Comparison of ENCODE assay signal across 8 mouse cellular contexts in the genomic region with DNA sequence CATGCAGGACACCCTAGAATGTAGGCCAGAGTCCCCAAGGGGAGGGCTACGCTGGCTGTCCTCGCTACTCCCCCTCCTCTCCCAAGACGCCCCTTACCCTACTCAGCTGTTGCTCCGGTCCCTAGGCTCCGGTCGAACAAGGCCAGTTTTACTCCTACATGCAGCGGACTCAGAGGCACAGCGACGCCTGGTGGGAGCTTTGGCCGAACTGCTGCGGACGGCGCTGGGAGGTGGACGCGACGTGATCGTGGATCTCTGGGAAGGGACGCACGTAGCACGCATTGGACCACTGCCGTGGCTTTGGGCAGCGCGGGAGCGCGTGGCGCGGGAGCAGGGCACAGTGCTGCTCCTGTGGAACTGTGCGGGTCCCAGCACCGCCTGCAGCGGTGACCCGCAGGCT. TPM values are rescaled to one million over a fixed set of nuclear protein-coding genes. Genes with fewer than 3 reads are reported as not detected.
DNase-seq lines count a peak whose midpoint lies in the region; ATAC-seq lines count a peak whose summit lies in the region.

No protein-coding gene starts in this region.

- intact Hi-C loops in left cerebral cortex, postnatal 36 days (cut with DNase I) = no loop called here

- DNase-seq in adrenal gland, adult 2 months = peak; percentile 85
- peak; percentile 85 for DNase-seq in gastrocnemius, postnatal 10 days
- DNase-seq in hindlimb bud, embryonic 11.5 days (ENCODE audit: extremely low spot score, low read depth, low spot score) = peak; percentile 28
- DNase-seq in left cerebral cortex, postnatal 36 days (ENCODE audit: low spot score in 2 of 2) = peak; percentile 76
- peak; percentile 78 for DNase-seq in right cerebral cortex, postnatal 14 days
- peak; percentile 67 for DNase-seq in yolk sac, embryonic 10.5 days (ENCODE audit: low spot score)

- ATAC-seq in common myeloid progenitor, adult 5-6 weeks (replicated peaks; ENCODE audit: low read depth, poor library complexity, severe bottlenecking) = peak; percentile 75
- peak; percentile 62 for ATAC-seq in megakaryocyte-erythroid progenitor cell, adult 5-6 weeks (replicated peaks; ENCODE audit: low FRiP score, low TSS enrichment, poor library complexity, severe bottlenecking)

RNA-seq across cellular contexts. Expression of gene Il17rc, which starts 1.8 kb away (rescaled TPM):
- total RNA-seq in adrenal gland, adult 2 months (2021) = 10 to 100 TPM; 17.0 to 22.0 TPM
- 90.8 and 103 TPM in 2 replicates for polyA plus RNA-seq in adrenal gland, adult 2 months (2012; rRNA removed)
- total RNA-seq in common myeloid progenitor, adult 5-6 weeks (2017) = 0.09 and 0.44 TPM in 2 replicates
- total RNA-seq in gastrocnemius, postnatal 10 days (2021) = 1 to 10 TPM; 5.9 to 9.1 TPM
- 1 to 10 TPM; 4.7 to 5.3 TPM for total RNA-seq in left cerebral cortex, postnatal 36 days (2021)
- not detected in 2 replicates for total RNA-seq in megakaryocyte-erythroid progenitor cell, adult 5-6 weeks (2014; fragmentation: Nextera tagmentation)
- total RNA-seq in megakaryocyte-erythroid progenitor cell, adult 5-6 weeks (2017) = not detected in 2 replicates

RNA-seq across cellular contexts. Expression of gene Il17re, which starts 11.1 kb away (rescaled TPM):
- 1 to 10 TPM; 1.1 to 1.9 TPM for total RNA-seq in adrenal gland, adult 2 months (2021)
- 4.0 TPM in 2 replicates for polyA plus RNA-seq in adrenal gland, adult 2 months (2012; rRNA removed)
- total RNA-seq in common myeloid progenitor, adult 5-6 weeks (2017) = 1.6 and 2.6 TPM in 2 replicates
- under 1 TPM; 0.45 to 0.61 TPM for total RNA-seq in gastrocnemius, postnatal 10 days (2021)
- under 1 TPM; 0.54 to 0.57 TPM for total RNA-seq in left cerebral cortex, postnatal 36 days (2021)
- 0.45 TPM in 1 of 2 replicates, not detected in the other for total RNA-seq in megakaryocyte-erythroid progenitor cell, adult 5-6 weeks (2014; fragmentation: Nextera tagmentation)
- not detected in 2 replicates for total RNA-seq in megakaryocyte-erythroid progenitor cell, adult 5-6 weeks (2017)

RNA-seq across cellular contexts. Expression of gene Creld1, which starts 13.7 kb away (rescaled TPM):
- 10 to 100 TPM; 44.7 to 58.5 TPM for total RNA-seq in adrenal gland, adult 2 months (2021)
- polyA plus RNA-seq in adrenal gland, adult 2 months (2012; rRNA removed) = 30.0 and 31.1 TPM in 2 replicates
- 4.1 and 9.4 TPM in 2 replicates for total RNA-seq in common myeloid progenitor, adult 5-6 weeks (2017)
- total RNA-seq in gastrocnemius, postnatal 10 days (2021) = 10 to 100 TPM; 33.8 to 39.8 TPM
- total RNA-seq in left cerebral cortex, postnatal 36 days (2021) = 100 to 1,000 TPM; 102 to 119 TPM
- 8.0 and 8.8 TPM in 2 replicates for total RNA-seq in megakaryocyte-erythroid progenitor cell, adult 5-6 weeks (2014; fragmentation: Nextera tagmentation)
- 1.6 and 6.1 TPM in 2 replicates for total RNA-seq in megakaryocyte-erythroid progenitor cell, adult 5-6 weeks (2017)

RNA-seq across cellular contexts. Expression of gene Jagn1, which starts 27.1 kb away (rescaled TPM):
- 10 to 100 TPM; 50.5 TPM for total RNA-seq in adrenal gland, adult 2 months (2021)
- 49.5 and 64.3 TPM in 2 replicates for polyA plus RNA-seq in adrenal gland, adult 2 months (2012; rRNA removed)
- total RNA-seq in common myeloid progenitor, adult 5-6 weeks (2017) = 28.6 and 32.7 TPM in 2 replicates
- total RNA-seq in gastrocnemius, postnatal 10 days (2021) = 10 to 100 TPM; 27.9 to 32.7 TPM
- 10 to 100 TPM; 38.0 to 41.8 TPM for total RNA-seq in left cerebral cortex, postnatal 36 days (2021)
- 44.8 and 53.4 TPM in 2 replicates for total RNA-seq in megakaryocyte-erythroid progenitor cell, adult 5-6 weeks (2014; fragmentation: Nextera tagmentation)
- 29.4 and 50.3 TPM in 2 replicates for total RNA-seq in megakaryocyte-erythroid progenitor cell, adult 5-6 weeks (2017)

RNA-seq across cellular contexts. Expression of gene Prrt3, which starts 32.3 kb away (rescaled TPM):
- under 1 TPM; 0.09 to 0.21 TPM for total RNA-seq in adrenal gland, adult 2 months (2021)
- polyA plus RNA-seq in adrenal gland, adult 2 months (2012; rRNA removed) = 0.32 and 0.33 TPM in 2 replicates
- not detected in 2 replicates for total RNA-seq in common myeloid progenitor, adult 5-6 weeks (2017)
- under 1 TPM; 0.20 to 0.23 TPM for total RNA-seq in gastrocnemius, postnatal 10 days (2021)
- 10 to 100 TPM; 59.4 to 59.9 TPM for total RNA-seq in left cerebral cortex, postnatal 36 days (2021)
- total RNA-seq in megakaryocyte-erythroid progenitor cell, adult 5-6 weeks (2014; fragmentation: Nextera tagmentation) = 0.37 TPM in 1 of 2 replicates, not detected in the other
- not detected in 2 replicates for total RNA-seq in megakaryocyte-erythroid progenitor cell, adult 5-6 weeks (2017)

Comparison
In these comparisons a context has a peak if more than half of its experiments do, and no peak if none do; other contexts are left out.
1. Peak in every context shown above with its lines: DNase-seq and ATAC-seq.
2. DNase-seq: peak in every context shown above with its lines; median percentile 85 in adrenal gland, adult 2 months; 85 in gastrocnemius, postnatal 10 days; 78 in right cerebral cortex, postnatal 14 days; 76 in left cerebral cortex, postnatal 36 days; 67 in yolk sac, embryonic 10.5 days; 28 in hindlimb bud, embryonic 11.5 days.